Mouse (Mus musculus): ENCODE data around the gene Krba1.

Krba1 gene

GRCm38 (mm10) chr6:48448527-48448926 lies 53.1 kb downstream of the Krba1 start:
- no peak for DNase-seq (ENCODE audit: extremely low spot score, low spot score)

GRCm38 (mm10) chr6:48452151-48452550 lies 56.8 kb downstream of the Krba1 start:
- no peak for DNase-seq (ENCODE audit: extremely low spot score, low spot score)

- DNase-seq (ENCODE audit: extremely low spot score, low spot score) = no peak
These were observed 57.4 kb downstream of the Krba1 start for GRCm38 (mm10) chr6:48452771-48453170.

GRCm38 (mm10) chr6:48464966-48465679 lies 69.7 kb downstream of the Krba1 start:
- DNase-seq (ENCODE audit: extremely low spot score, low spot score) = no peak

GRCm38 (mm10) chr6:48466715-48467114 lies 71.3 kb downstream of the Krba1 start:
- DNase-seq (ENCODE audit: extremely low spot score, low spot score) = no peak

- DNase-seq (ENCODE audit: extremely low spot score, low spot score) = no peak
These were observed 72.1 kb downstream of the Krba1 start for GRCm38 (mm10) chr6:48467490-48467889.
